Comparison of ENCODE assay signal across 7 mouse cellular contexts in genomic region chr11:109244635-109245360, GRCm38 (mm10). TPM values are rescaled to one million over a fixed set of nuclear protein-coding genes. Genes with fewer than 3 reads are reported as not detected.
A peak's percentile ranks its signal among the peaks of the same experiment; 100 is the strongest.
DNase-seq lines count a peak whose midpoint lies in the region; ATAC-seq and TF ChIP-seq lines count a peak whose summit lies in the region.

No protein-coding gene starts in this region.

- DNase-seq in CH12.LX (ENCODE audit: extremely low read depth) (peak; percentile 68), Patski (ENCODE audit: low read depth, low spot score) (no peak)
- DNase-seq in liver, postnatal 0 days, result peak; percentile 21

- H3K79me2 ChIP-seq in CH12.LX (replicated peaks; ENCODE audit: control insufficient read depth, extremely low read depth, insufficient read depth, poor library complexity, severe bottlenecking), result no peaks in the 10 kb centered on the region

- H3K27ac ChIP-seq in CH12.LX (ENCODE audit: insufficient read depth, low read depth), result no peak overlapping the region
- H3K27ac ChIP-seq in heart, embryonic 13.5 days (replicated peaks), result no peak overlapping the region
- no peak overlapping the region for H3K27ac ChIP-seq in kidney, embryonic 16.5 days (ENCODE audit: low read length)
- H3K27ac ChIP-seq in liver, postnatal 0 days (ENCODE audit: low read depth), result no peak overlapping the region
- H3K27ac ChIP-seq in neural tube, embryonic 13.5 days (replicated peaks), result no peak overlapping the region; the same call in 1 of the 2 replicates

- ATAC-seq in Patski, result peak; percentile 77
- ATAC-seq in common myeloid progenitor, adult 5-6 weeks (replicated peaks; ENCODE audit: low read depth, poor library complexity, severe bottlenecking), result peak; percentile 86
- no peak for ATAC-seq in heart, embryonic 13.5 days (ENCODE audit: extremely low read depth, insufficient number of reproducible peaks, low FRiP score, low TSS enrichment)
- ATAC-seq in kidney, embryonic 16.5 days (ENCODE audit: low FRiP score, low TSS enrichment), result peak; percentile 86
- no peak for ATAC-seq in liver, postnatal 0 days
- ATAC-seq in neural tube, embryonic 13.5 days (ENCODE audit: low read depth), result peak; percentile 92

- no peaks in the 10 kb centered on the region for H3K27me3 ChIP-seq in CH12.LX (replicated peaks)
- peaks cover 3% of the 10 kb centered on the region for H3K27me3 ChIP-seq in Patski
- H3K27me3 ChIP-seq in heart, embryonic 13.5 days (replicated peaks), result peaks cover 25% of the 10 kb centered on the region
- 0 out of 2 replicates have a peak, but pooled peaks cover 3% of the 10 kb centered on the region for H3K27me3 ChIP-seq in kidney, embryonic 16.5 days (ENCODE audit: insufficient read depth, low read length)
- H3K27me3 ChIP-seq in liver, postnatal 0 days (ENCODE audit: insufficient read depth, low read length), result peaks cover 6% of the 10 kb centered on the region; the same call in 1 of the 2 replicates
- H3K27me3 ChIP-seq in neural tube, embryonic 13.5 days, result 0 out of 2 replicates have a peak, but pooled peaks cover 3% of the 10 kb centered on the region

- H3K9ac ChIP-seq in CH12.LX (ENCODE audit: insufficient read depth, low read depth), result no peak overlapping the region
- H3K9ac ChIP-seq in heart, embryonic 13.5 days, result no peak overlapping the region
- no peak overlapping the region for H3K9ac ChIP-seq in kidney, embryonic 16.5 days (replicated peaks; ENCODE audit: low read length)
- no peak overlapping the region for H3K9ac ChIP-seq in liver, postnatal 0 days (replicated peaks)
- 0 out of 2 replicates have a peak overlapping the region, but pooled peaks have one; percentile 38 for H3K9ac ChIP-seq in neural tube, embryonic 13.5 days

- CTCF ChIA-PET in Patski (lab: Charles Lee), result interaction anchor here (0.7 to 2.4 kb wide), 11 partner anchors 9 to 616 kb away, joined by 3 to 9 read pairs (median 4); no protein-coding TSS in a partner anchor

- TF ChIP-seq POLR2A in CH12.LX (IDR thresholded peaks at IDR 0.05; ENCODE audit: low read depth, low read length), result no peak

- dilution Hi-C loops in CH12.LX (cut with MboI; ENCODE audit: extremely low pct_ligation_motif_present, extremely low pct_unique_long_range_greater_than_20kb, low sequenced_read_pairs), result no loop called here

- POLR2A ChIA-PET in Patski (lab: Charles Lee), result interaction anchor here (0.6 kb wide), 1 partner anchor 205 kb away, joined by 3 read pairs; no protein-coding TSS in a partner anchor

- H3K36me3 ChIP-seq in CH12.LX (replicated peaks in 1 of 2; ENCODE audit: control insufficient read depth in 1 of 2, insufficient read depth in 1 of 2, low read length in 1 of 2), result no peaks in the 10 kb centered on the region
- no peaks in the 10 kb centered on the region for H3K36me3 ChIP-seq in heart, embryonic 13.5 days
- no peaks in the 10 kb centered on the region for H3K36me3 ChIP-seq in kidney, embryonic 16.5 days (ENCODE audit: insufficient read depth, low read length)
- no peaks in the 10 kb centered on the region for H3K36me3 ChIP-seq in liver, postnatal 0 days (replicated peaks; ENCODE audit: insufficient read depth, low read length)
- no peaks in the 10 kb centered on the region for H3K36me3 ChIP-seq in neural tube, embryonic 13.5 days

- H3K4me3 ChIP-seq in CH12.LX (replicated peaks in 1 of 3; ENCODE audit: low read depth in 2 of 3, low read length in 2 of 3, poor library complexity in 1 of 3), result no peak overlapping the region
- no peak overlapping the region for H3K4me3 ChIP-seq in heart, embryonic 13.5 days
- no peak overlapping the region for H3K4me3 ChIP-seq in kidney, embryonic 16.5 days (ENCODE audit: low read length)
- H3K4me3 ChIP-seq in liver, postnatal 0 days (ENCODE audit: low read depth, low read length), result no peak overlapping the region
- H3K4me3 ChIP-seq in neural tube, embryonic 13.5 days, result peak overlapping the region; percentile 1; the same call in 1 of the 2 replicates

- H3K9me3 ChIP-seq in CH12.LX (replicated peaks; ENCODE audit: low read length), result no peaks in the 10 kb centered on the region
- H3K9me3 ChIP-seq in heart, embryonic 13.5 days, result no peaks in the 10 kb centered on the region
- no peaks in the 10 kb centered on the region for H3K9me3 ChIP-seq in kidney, embryonic 16.5 days (ENCODE audit: low read length)
- no peaks in the 10 kb centered on the region for H3K9me3 ChIP-seq in liver, postnatal 0 days (ENCODE audit: low read length)
- no peaks in the 10 kb centered on the region for H3K9me3 ChIP-seq in neural tube, embryonic 13.5 days

- peak overlapping the region; percentile 47; the same call in 1 of the 2 replicates for H3K4me2 ChIP-seq in CH12.LX (ENCODE audit: insufficient read depth, low read depth, poor library complexity, severe bottlenecking)
- peak overlapping the region; percentile 38 for H3K4me2 ChIP-seq in heart, embryonic 13.5 days
- peak overlapping the region; percentile 42 for H3K4me2 ChIP-seq in kidney, embryonic 16.5 days (replicated peaks; ENCODE audit: low read depth, low read length)
- H3K4me2 ChIP-seq in liver, postnatal 0 days (ENCODE audit: low read depth, low read length), result no peak overlapping the region
- peak overlapping the region; percentile 42 for H3K4me2 ChIP-seq in neural tube, embryonic 13.5 days

- no peak for TF ChIP-seq EP300 in CH12.LX (IDR thresholded peaks at IDR 0.05; ENCODE audit: low read length)
- no peak for TF ChIP-seq EP300 in liver, postnatal 0 days (IDR thresholded peaks at IDR 0.05; ENCODE audit: low read depth)

- TF ChIP-seq RAD21 in CH12.LX (IDR thresholded peaks at IDR 0.05; ENCODE audit: low read depth, low read length), result peak; percentile 94

- H3K4me1 ChIP-seq in CH12.LX (ENCODE audit: control insufficient read depth in 1 of 2, insufficient read depth in 2 of 2), result peaks cover 6 to 20% of the 10 kb centered on the region in 2 experiments
- H3K4me1 ChIP-seq in heart, embryonic 13.5 days, result no peaks in the 10 kb centered on the region
- H3K4me1 ChIP-seq in kidney, embryonic 16.5 days (ENCODE audit: insufficient read depth, low read length), result no peaks in the 10 kb centered on the region
- H3K4me1 ChIP-seq in liver, postnatal 0 days (ENCODE audit: insufficient read depth), result no peaks in the 10 kb centered on the region
- H3K4me1 ChIP-seq in neural tube, embryonic 13.5 days (replicated peaks), result peaks cover 5% of the 10 kb centered on the region

- in situ Hi-C loops in CH12.LX (cut with MboI; ENCODE audit: low pct_ligation_motif_present, low pct_unique_long_range_greater_than_20kb, low sequenced_read_pairs), result loop anchor here (5.0 kb wide), 3 partner anchors 53 to 343 kb away; partner anchors contain the start of gene Rgs9
- in situ Hi-C loops in Patski (cut with MboI; ENCODE audit: low pct_unique_long_range_greater_than_20kb), result loop anchor here (5.0 to 25.0 kb wide), 3 partner anchors 203 to 618 kb away; no protein-coding TSS in a partner anchor

- WGBS in heart, embryonic 13.5 days, result 27% methylated on average over 23 of the region's 23 CpGs
- WGBS in kidney, embryonic 16.5 days, result 24% methylated on average over 23 of the region's 23 CpGs
- WGBS in liver, postnatal 0 days (ENCODE audit: insufficient replicate concordance), result 26% methylated on average over 23 of the region's 23 CpGs
- 25% methylated on average over 23 of the region's 23 CpGs for WGBS in neural tube, embryonic 13.5 days

- TF ChIP-seq CTCF in CH12.LX (conservative IDR thresholded peaks at IDR 0.05 in 1 of 2, IDR thresholded peaks at IDR 0.05 in 1 of 2; ENCODE audit: low read depth in 2 of 2, low read length in 2 of 2) (peak; percentile 89 to 98), Patski (IDR thresholded peaks at IDR 0.05) (peak; percentile 91)
- TF ChIP-seq CTCF in liver, postnatal 0 days (IDR thresholded peaks at IDR 0.05; ENCODE audit: low read depth), result peak; percentile 78

TF ChIP-seq in CH12.LX, 34 proteins besides CTCF, POLR2A, EP300 and RAD21:
- TF ChIP-seq MYC (IDR thresholded peaks at IDR 0.05; ENCODE audit: low read depth, low read length) (peak; percentile 92), MAFK (IDR thresholded peaks at IDR 0.05; ENCODE audit: insufficient replicate concordance, low read length) (no peak), TBP (conservative IDR thresholded peaks at IDR 0.05; ENCODE audit: low read depth, low read length) (no peak), ZMIZ1 (IDR thresholded peaks at IDR 0.05; ENCODE audit: low read depth, low read length) (no peak), MEF2A (IDR thresholded peaks at IDR 0.05; ENCODE audit: borderline replicate concordance, low read depth, low read length) (no peak), MAZ (IDR thresholded peaks at IDR 0.05; ENCODE audit: low read depth, low read length) (no peak), MXI1 (IDR thresholded peaks at IDR 0.05; ENCODE audit: low read depth, low read length) (no peak), UBTF (IDR thresholded peaks at IDR 0.05; ENCODE audit: low read depth, low read length) (no peak), ELF1 (IDR thresholded peaks at IDR 0.05; ENCODE audit: low read depth, low read length) (no peak), RCOR1 (conservative IDR thresholded peaks at IDR 0.05; ENCODE audit: low read depth, low read length) (no peak), IRF4 (IDR thresholded peaks at IDR 0.05; ENCODE audit: low read depth, low read length) (peak; percentile 47; the same call in 1 of the 2 replicates), ZC3H11A (IDR thresholded peaks at IDR 0.05; ENCODE audit: low read depth, low read length) (peak; percentile 91), SMC3 (IDR thresholded peaks at IDR 0.05; ENCODE audit: low read depth, low read length) (peak; percentile 95), MAX (IDR thresholded peaks at IDR 0.05; ENCODE audit: low read length) (peak; percentile 59), KAT2A (IDR thresholded peaks at IDR 0.05; ENCODE audit: insufficient replicate concordance, low read length) (no peak), BHLHE40 (IDR thresholded peaks at IDR 0.05; ENCODE audit: low read depth, low read length) (peak; percentile 35; the same call in 1 of the 2 replicates), NELFE (IDR thresholded peaks at IDR 0.05; ENCODE audit: low read depth, low read length) (no peak), JUND (conservative IDR thresholded peaks at IDR 0.05; ENCODE audit: low read depth, low read length) (no peak)

RNA-seq across cellular contexts. Expression of gene Rgs9, which starts 53.1 kb away (rescaled TPM):
- 0.50 and 0.55 TPM in 2 replicates for total RNA-seq in CH12.LX (2012; rRNA removed)
- 1.1 and 1.2 TPM in 2 replicates for total RNA-seq in CH12.LX (2014; rRNA removed)
- polyA plus RNA-seq in CH12.LX (2012; ENCODE audit: insufficient read length, low read depth), result 1.3 and 1.4 TPM in 2 replicates
- polyA plus RNA-seq in Patski (2021), result 3.3 TPM
- 0.10 and 0.14 TPM in 2 replicates for total RNA-seq in common myeloid progenitor, adult 5-6 weeks (2017)
- polyA plus RNA-seq in heart, embryonic 13.5 days (2015; fragmentation: Nextera tagmentation; extraction: Ambion mirVana), result 0.60 and 0.64 TPM in 2 replicates
- polyA plus RNA-seq in kidney, embryonic 16.5 days (2015; fragmentation: Nextera tagmentation; extraction: Ambion mirVana), result 1.2 and 1.9 TPM in 2 replicates
- polyA plus RNA-seq in liver, postnatal 0 days (2015; fragmentation: Nextera tagmentation; extraction: Ambion mirVana), result 0.11 TPM in 1 of 2 replicates, not detected in the other
- polyA plus RNA-seq in neural tube, embryonic 13.5 days (2015; fragmentation: Nextera tagmentation; extraction: Ambion mirVana), result 4.4 and 4.7 TPM in 2 replicates

Comparison
In these comparisons a context has a peak if more than half of its experiments do, and no peak if none do; other contexts are left out.
1. ATAC-seq: peak in Patski (single experiment), common myeloid progenitor, adult 5-6 weeks (single experiment), kidney, embryonic 16.5 days (single experiment) and neural tube, embryonic 13.5 days (single experiment); none in heart, embryonic 13.5 days (single experiment) and liver, postnatal 0 days (single experiment).
2. Peak in every context shown above with its lines, with median percentiles within 50 percentile points of each other: CTCF ChIP-seq.